Mouse (Mus musculus): ENCODE results near the gene Camk2b.

DNA sequence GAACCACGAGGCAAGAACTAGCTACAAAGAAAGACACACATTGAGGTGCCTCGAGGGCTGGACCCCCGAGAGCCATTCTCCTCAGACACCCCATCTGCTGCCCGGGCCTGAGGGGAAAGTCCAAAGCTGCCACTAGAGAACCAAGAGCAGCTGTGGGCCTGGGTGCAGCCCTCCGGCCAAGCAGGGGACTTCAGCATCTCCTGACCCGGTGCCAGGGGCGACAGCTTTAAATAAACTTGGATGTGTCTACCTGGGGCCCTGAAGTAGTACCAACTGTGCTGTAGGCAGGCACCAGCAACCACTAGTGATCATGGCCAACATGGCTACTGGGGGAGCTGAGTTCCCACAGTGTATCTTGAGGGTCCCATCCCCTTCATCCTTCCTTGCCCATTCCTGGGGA is 3.1 kb downstream of the Camk2b start:
- TF ChIP-seq CTCF (IDR thresholded peaks at IDR 0.05; ENCODE audit: low read depth) (no peak), EP300 (IDR thresholded peaks at IDR 0.05; ENCODE audit: low read depth) (no peak)
